ENCODE assay signal across 9 mouse cellular contexts in the genomic region with DNA sequence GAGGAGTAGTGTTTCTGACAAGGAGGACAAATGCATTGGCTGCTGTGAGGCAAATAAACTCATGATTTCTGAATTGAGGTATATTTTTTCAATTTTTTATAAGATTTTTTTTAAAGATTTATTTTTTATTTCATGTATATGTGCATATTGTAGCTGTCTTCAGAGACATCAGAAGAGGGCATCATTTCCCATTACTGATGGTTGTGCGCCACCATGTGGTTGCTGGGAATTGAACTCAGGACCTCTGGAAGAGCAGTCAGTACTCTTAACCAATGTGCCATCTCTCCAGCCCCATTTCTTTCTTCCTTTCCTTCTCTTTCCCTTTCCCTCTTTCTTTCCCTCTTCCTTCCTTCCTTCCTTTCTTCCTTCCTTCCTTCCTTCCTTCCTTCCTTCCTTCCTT. TPM values are rescaled to one million over a fixed set of nuclear protein-coding genes. Genes with fewer than 3 reads are reported as not detected.
DNase-seq lines count a peak whose midpoint lies in the region; ATAC-seq lines count a peak whose summit lies in the region.
"Had no signal": no experiment of that assay in that cellular context is flagged by ENCODE, and none has a peak within 500 bp of the region (broad histone marks: within the 10 kb centered on the region; RNA-seq: fewer than 3 reads in every experiment).

No protein-coding gene starts in this region.

- no peak overlapping the region for H3K4me3 ChIP-seq in limb, embryonic 11.5 days (ENCODE audit: low read depth, low read length)
- H3K4me3 ChIP-seq in midbrain, embryonic 16.5 days (ENCODE audit: low read depth, low read length): no peak overlapping the region
- H3K4me3 ChIP-seq: limb, embryonic 13.5 days had no signal

- H3K4me1 ChIP-seq in limb, embryonic 11.5 days (ENCODE audit: control insufficient read depth, insufficient read depth, low read length): no peaks in the 10 kb centered on the region
- H3K4me1 ChIP-seq in midbrain, embryonic 16.5 days (ENCODE audit: control insufficient read depth, insufficient read depth, low read length): no peaks in the 10 kb centered on the region
- H3K4me1 ChIP-seq: limb, embryonic 13.5 days had no signal

- 21% methylated on average over 1 of the region's 1 CpGs for WGBS in limb, embryonic 11.5 days
- 25% methylated on average over 1 of the region's 1 CpGs for WGBS in midbrain, embryonic 16.5 days

- peak; percentile 16 for DNase-seq in layer of hippocampus, adult 11-12 months (ENCODE audit: low spot score)
- no peak for DNase-seq in layer of hippocampus, adult 9-11 months
- DNase-seq in CD4-positive helper T cell, adult 2 months (ENCODE audit: low read depth, low spot score): peak; percentile 34
- DNase-seq in T-cell, adult 2 months (ENCODE audit: low spot score): peak; percentile 52
- DNase-seq in cerebellum, postnatal 36 days: peak; percentile 45 to 47
- peak; percentile 36 for DNase-seq in limb, embryonic 11.5 days (ENCODE audit: low spot score)
- DNase-seq in thymus, adult 18-20 months: peak; percentile 35 to 47

- no peak overlapping the region for H3K9ac ChIP-seq in limb, embryonic 11.5 days (ENCODE audit: low read length)
- H3K9ac ChIP-seq in midbrain, embryonic 16.5 days (ENCODE audit: low read depth, low read length): no peak overlapping the region
- H3K9ac ChIP-seq: limb, embryonic 13.5 days had no signal

- no peaks in the 10 kb centered on the region for H3K9me3 ChIP-seq in limb, embryonic 11.5 days (ENCODE audit: control insufficient read depth, low read length)
- no peaks in the 10 kb centered on the region for H3K9me3 ChIP-seq in midbrain, embryonic 16.5 days (replicated peaks; ENCODE audit: control insufficient read depth, low read length, poor library complexity, severe bottlenecking)
- H3K9me3 ChIP-seq: limb, embryonic 13.5 days had no signal

- no peak overlapping the region for H3K4me2 ChIP-seq in limb, embryonic 11.5 days (ENCODE audit: low read depth, severe bottlenecking)
- no peak overlapping the region for H3K4me2 ChIP-seq in midbrain, embryonic 16.5 days (ENCODE audit: low read length)
- H3K4me2 ChIP-seq: limb, embryonic 13.5 days had no signal

- no peak for ATAC-seq in limb, embryonic 11.5 days (ENCODE audit: insufficient number of reproducible peaks, low FRiP score, low TSS enrichment, low read depth)
- no peak for ATAC-seq in midbrain, embryonic 16.5 days

- no peak overlapping the region for H3K27ac ChIP-seq in limb, embryonic 11.5 days (replicated peaks; ENCODE audit: low read depth, low read length)
- H3K27ac ChIP-seq in midbrain, embryonic 16.5 days (ENCODE audit: low read length): no peak overlapping the region
- H3K27ac ChIP-seq: limb, embryonic 13.5 days had no signal

- no peaks in the 10 kb centered on the region for H3K36me3 ChIP-seq in limb, embryonic 11.5 days (ENCODE audit: control insufficient read depth, insufficient read depth, low read length)
- no peaks in the 10 kb centered on the region for H3K36me3 ChIP-seq in midbrain, embryonic 16.5 days (ENCODE audit: control insufficient read depth, insufficient read depth, low read length)
- H3K36me3 ChIP-seq: limb, embryonic 13.5 days had no signal

- H3K27me3 ChIP-seq in limb, embryonic 11.5 days (ENCODE audit: control insufficient read depth, insufficient read depth, low read length): no peaks in the 10 kb centered on the region
- H3K27me3 ChIP-seq in midbrain, embryonic 16.5 days (ENCODE audit: control insufficient read depth, insufficient read depth, low read depth, low read length): no peaks in the 10 kb centered on the region
- H3K27me3 ChIP-seq: limb, embryonic 13.5 days had no signal

RNA-seq across cellular contexts. Expression of gene Ccdc18, which starts 31.0 kb away (rescaled TPM):
- 12.6 and 15.3 TPM in 2 replicates for polyA plus RNA-seq in limb, embryonic 11.5 days (2014; fragmentation: Nextera tagmentation; extraction: Ambion mirVana)
- polyA plus RNA-seq in midbrain, embryonic 16.5 days (2015; fragmentation: Nextera tagmentation; extraction: Ambion mirVana): 2.5 and 2.7 TPM in 2 replicates

RNA-seq across cellular contexts. Expression of gene Tmed5, which starts 31.3 kb away (rescaled TPM):
- polyA plus RNA-seq in limb, embryonic 11.5 days (2014; fragmentation: Nextera tagmentation; extraction: Ambion mirVana): 26.1 and 28.1 TPM in 2 replicates
- 17.1 and 23.3 TPM in 2 replicates for polyA plus RNA-seq in midbrain, embryonic 16.5 days (2015; fragmentation: Nextera tagmentation; extraction: Ambion mirVana)
